Mouse (Mus musculus): Measurements from ENCODE around the gene Gata2. TPM values are rescaled to one million over a fixed set of nuclear protein-coding genes. Genes with fewer than 3 reads are reported as not detected.

Gata2 gene
- 17.6 and 23.6 TPM in 2 replicates for polyA plus RNA-seq (2012; rRNA removed)

DNA sequence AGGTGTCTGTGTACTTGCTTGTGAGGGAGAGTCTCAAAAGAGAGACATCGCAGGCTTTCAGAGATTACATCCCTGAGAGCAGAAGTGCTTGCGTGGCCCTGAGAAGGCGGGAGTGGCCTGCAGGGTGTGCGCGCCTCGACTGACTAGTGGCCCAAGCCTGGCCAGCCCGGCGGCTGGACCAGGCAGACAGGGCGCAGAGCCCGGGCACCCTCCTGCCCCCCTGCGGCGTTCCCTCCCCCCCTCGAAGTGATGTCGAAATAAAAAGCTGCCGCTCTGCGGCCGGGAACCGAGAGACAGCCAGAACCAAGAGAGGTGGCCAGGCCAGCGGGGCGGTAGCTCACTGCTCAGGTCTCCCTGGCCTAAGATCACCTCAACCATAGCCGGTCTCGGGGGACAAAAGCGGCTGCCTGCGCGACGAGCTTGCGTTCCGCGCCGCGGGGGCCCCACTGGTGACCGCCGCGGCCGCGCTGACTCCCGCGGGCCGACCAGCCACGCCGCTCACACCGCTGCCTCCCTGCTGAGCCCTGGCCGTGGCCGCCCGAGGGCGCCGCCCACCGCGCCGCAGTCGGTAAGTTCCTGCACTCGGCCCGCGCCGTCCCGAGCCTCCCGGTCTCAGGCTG, at the start of gene Gata2:
Gene Gata2, plus strand, starts transcription at position 459 of the 620 bp plus-strand sequence.

DNA sequence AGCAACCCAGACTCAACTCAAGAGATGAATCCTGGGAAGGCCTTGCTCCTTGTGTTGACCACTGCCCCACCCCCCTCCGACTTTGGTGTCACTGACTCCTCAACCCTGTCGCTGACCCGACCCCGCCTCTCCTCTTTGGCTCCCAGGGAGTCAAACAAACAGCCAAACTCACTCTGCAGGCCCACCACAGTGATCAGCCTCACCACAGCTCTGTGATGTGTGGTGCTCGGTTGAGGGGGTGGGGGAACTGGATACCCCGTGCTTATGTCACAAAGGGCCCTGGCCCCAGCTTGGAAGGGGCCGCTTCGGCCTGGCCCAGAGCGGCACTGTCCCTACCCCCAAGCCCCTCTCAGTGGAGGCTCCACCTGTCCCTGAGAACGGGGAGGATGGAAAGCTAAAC, 28.3 kb downstream of the Gata2 start, which contains the start of gene Dnajb8:
Gene Dnajb8, plus strand, starts transcription at position 301 of the 400 bp plus-strand sequence.

Other genes with a start within 250 kb of the Gata2 start
- 179 and 180 TPM in 2 replicates for gene H1fx, start 212.3 kb upstream of the Gata2 start, polyA plus RNA-seq (2012; rRNA removed)
- 194 and 317 TPM in 2 replicates for gene Rab7, start 148.6 kb upstream of the Gata2 start, polyA plus RNA-seq (2012; rRNA removed)
- 106 and 207 TPM in 2 replicates for gene Rpn1, start 109.4 kb upstream of the Gata2 start, polyA plus RNA-seq (2012; rRNA removed)
- not detected in 2 replicates for gene Dnajb8, start 28.4 kb downstream of the Gata2 start, polyA plus RNA-seq (2012; rRNA removed)

Data from central nervous system, embryonic 11.5 days (tissue).